Mouse (Mus musculus) MEL (cell line): ENCODE measurements around the gene Fam19a1. TPM values are rescaled to one million over a fixed set of nuclear protein-coding genes. Genes with fewer than 3 reads are reported as not detected.

Experiments used
- DNase-seq: peaks from one replicate; pipeline ENCODE4 v3.0.0; 2011; ENCODE audit warnings: low read depth, low spot score
- H3K27ac ChIP-seq: 2 replicates; pipeline ENCODE4 v1.5.1; 2012; ENCODE audit warnings: low read depth, mild to moderate bottlenecking, control low read depth, low read length, moderate library complexity; ENCODE audit not compliant: control insufficient read depth
- H3K27me3 ChIP-seq, 2 experiments: fragments of 150-350 bp in 1 of 2; sonication (generic) in 1 of 2; 2 replicates each; pipeline ENCODE4 v1.6.1; 2012; ENCODE audit warnings: low read length in 2 of 2, mild to moderate bottlenecking in 2 of 2, improper control_type of control experiment in 1 of 2, moderate library complexity in 1 of 2; ENCODE audit not compliant: insufficient read depth in 2 of 2, control insufficient read depth in 1 of 2
- H3K36me3 ChIP-seq, 2 experiments: 2 replicates each; pipeline ENCODE4 v1.6.1; 2012 to 2014; ENCODE audit warnings: low read length in 2 of 2, improper control_type of control experiment in 1 of 2, inconsistent platforms in 1 of 2, mild to moderate bottlenecking in 1 of 2; ENCODE audit not compliant: insufficient read depth in 2 of 2, control insufficient read depth in 1 of 2
- H3K4me1 ChIP-seq, 2 experiments: fragments of 150-350 bp in 1 of 2; sonication (generic) in 1 of 2; 2 replicates each; pipeline ENCODE4 v1.6.1; 2012; ENCODE audit warnings: low read length in 2 of 2, improper control_type of control experiment in 1 of 2, mild to moderate bottlenecking in 1 of 2; ENCODE audit not compliant: insufficient read depth in 2 of 2, control insufficient read depth in 1 of 2
- H3K4me3 ChIP-seq, 2 experiments: fragments of 150-350 bp in 1 of 2; sonication (generic) in 1 of 2; 2 replicates each; pipeline ENCODE4 v1.5.1; 2012; ENCODE audit warnings: low read depth in 2 of 2, low read length in 2 of 2, mild to moderate bottlenecking in 2 of 2, moderate library complexity in 2 of 2, control low read depth in 1 of 2, improper control_type of control experiment in 1 of 2; ENCODE audit not compliant: control insufficient read depth in 1 of 2, insufficient read depth in 1 of 2
- H3K79me2 ChIP-seq: 2 replicates; pipeline ENCODE4 v1.6.1; 2012; ENCODE audit warnings: mild to moderate bottlenecking, low read length, moderate library complexity; ENCODE audit not compliant: control insufficient read depth, poor library complexity, insufficient read depth
- H3K9ac ChIP-seq: 2 replicates; pipeline ENCODE4 v1.6.1; 2012; ENCODE audit warnings: low read depth, mild to moderate bottlenecking, control low read depth, low read length, moderate library complexity; ENCODE audit not compliant: control insufficient read depth, poor library complexity, severe bottlenecking
- H3K9me3 ChIP-seq: fragments of 150-350 bp; sonication (generic); replicated peaks from 2 replicates; pipeline ENCODE4 v1.6.1; 2012; ENCODE audit warnings: mild to moderate bottlenecking, low read length, improper control_type of control experiment, moderate library complexity; ENCODE audit not compliant: insufficient read depth
- BHLHE40 ChIP-seq: IDR thresholded peaks from 2 replicates; pipeline ENCODE4 v1.6.1; 2012; ENCODE audit warnings: low read depth, mild to moderate bottlenecking, inconsistent platforms, low read length, improper control_type of control experiment, borderline replicate concordance
- CTCF ChIP-seq, 3 experiments: IDR thresholded peaks in 2 of 3; conservative IDR thresholded peaks in 1 of 3; 2 replicates each; pipeline ENCODE4 v1.5.1; 2011 to 2012; ENCODE audit warnings: low read length in 3 of 3, low read depth in 2 of 3, mild to moderate bottlenecking in 2 of 3, improper control_type of control experiment in 1 of 3, inconsistent platforms in 1 of 3, mixed read lengths in 1 of 3, moderate library complexity in 1 of 3; ENCODE audit not compliant: control insufficient read depth in 1 of 3, insufficient read depth in 1 of 3, poor library complexity in 1 of 3, severe bottlenecking in 1 of 3
- MXI1 ChIP-seq: IDR thresholded peaks from 2 replicates; pipeline ENCODE4 v1.6.1; 2011; ENCODE audit warnings: mild to moderate bottlenecking, low read depth, low read length, improper control_type of control experiment
- MYB ChIP-seq: IDR thresholded peaks from 2 replicates; pipeline ENCODE4 v1.6.1; 2011; ENCODE audit warnings: mild to moderate bottlenecking, low read depth, low read length, improper control_type of control experiment
- MYC ChIP-seq: IDR thresholded peaks from 2 replicates; pipeline ENCODE4 v1.6.1; 2011; ENCODE audit warnings: low read depth, mild to moderate bottlenecking, low read length, improper control_type of control experiment, moderate library complexity
- RAD21 ChIP-seq: IDR thresholded peaks from 2 replicates; pipeline ENCODE4 v1.6.1; 2011; ENCODE audit warnings: mild to moderate bottlenecking, low read depth, low read length, improper control_type of control experiment
- TAL1 ChIP-seq: IDR thresholded peaks from 2 replicates; pipeline ENCODE4 v1.6.1; 2012; ENCODE audit warnings: mild to moderate bottlenecking, inconsistent platforms, low read length, moderate library complexity, mixed read lengths
- TBP ChIP-seq: IDR thresholded peaks from 2 replicates; pipeline ENCODE4 v1.8.0; 2011; ENCODE audit warnings: low read depth, low read length, improper control_type of control experiment
- TCF12 ChIP-seq: IDR thresholded peaks from 2 replicates; pipeline ENCODE4 v1.6.1; 2014; ENCODE audit warnings: low read depth, mild to moderate bottlenecking, inconsistent platforms, low read length, improper control_type of control experiment, moderate library complexity
- UBTF ChIP-seq: IDR thresholded peaks from 2 replicates; pipeline ENCODE4 v1.6.1; 2012; ENCODE audit warnings: low read depth, mild to moderate bottlenecking, inconsistent platforms, low read length, improper control_type of control experiment, moderate library complexity, borderline replicate concordance; ENCODE audit not compliant: insufficient read depth
- ZMIZ1 ChIP-seq: IDR thresholded peaks from 2 replicates; pipeline ENCODE4 v1.6.1; 2012; ENCODE audit warnings: low read depth, mild to moderate bottlenecking, inconsistent platforms, low read length, improper control_type of control experiment, moderate library complexity
- polyA plus RNA-seq, 2 experiments: library from polyadenylated mRNA; stranded (reverse) in 1 of 2; unstranded in 1 of 2; fragments of >175 nt in 1 of 2; fragments of >200 nt in 1 of 2; gene quantifications; 2 replicates each; pipeline versions ENCODE4 v1.2.1 to v1.2.4; 2012; ENCODE audit warnings: low replicate concordance in 2 of 2, low read depth in 1 of 2; ENCODE audit not compliant: insufficient read length in 2 of 2, insufficient read depth in 1 of 2, missing spikeins in 1 of 2
- total RNA-seq: library from RNA; depleted of rRNA; stranded (reverse); fragments of 300-350 nt; gene quantifications from 2 replicates; pipeline ENCODE4 v1.2.3, GENCODE M21; 2012

The Fam19a1 gene
- total and polyA plus RNA-seq, 3 experiments = not detected

DNA sequence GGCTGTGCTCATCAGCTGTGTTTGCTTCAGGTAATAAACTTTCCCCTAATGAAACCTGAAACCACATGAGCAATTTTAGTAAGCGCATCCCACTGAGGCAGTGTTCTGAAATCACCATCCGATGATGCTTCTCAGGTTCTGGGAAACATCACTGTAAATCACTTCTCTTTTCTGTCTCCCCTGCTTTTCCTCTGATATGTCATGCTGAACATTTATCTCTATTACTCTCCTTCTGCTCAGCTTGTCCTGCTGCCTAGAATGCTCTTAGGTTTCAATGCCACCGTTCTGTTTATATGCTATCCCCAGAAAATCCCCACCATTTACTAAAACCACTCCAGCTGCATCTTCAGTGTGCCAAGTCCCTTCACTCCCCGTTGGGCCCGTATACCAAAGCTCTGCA lies 386.5 kb downstream of the Fam19a1 start:
- no peak for TF ChIP-seq RAD21
- TF ChIP-seq TBP = no peak
- TF ChIP-seq UBTF = no peak
- no peak for TF ChIP-seq MYC
- no peak for TF ChIP-seq ZMIZ1
- TF ChIP-seq TCF12 = no peak
- no peaks in the 10 kb centered on the region for H3K9me3 ChIP-seq
- H3K4me1 ChIP-seq = no peaks in the 10 kb centered on the region
- no peaks in the 10 kb centered on the region for H3K27me3 ChIP-seq
- no peak overlapping the region for H3K4me3 ChIP-seq
- no peaks in the 10 kb centered on the region for H3K36me3 ChIP-seq
- no peaks in the 10 kb centered on the region for H3K79me2 ChIP-seq
- H3K27ac ChIP-seq = no peak overlapping the region
- DNase-seq = no peak
- no peak overlapping the region for H3K9ac ChIP-seq

DNA sequence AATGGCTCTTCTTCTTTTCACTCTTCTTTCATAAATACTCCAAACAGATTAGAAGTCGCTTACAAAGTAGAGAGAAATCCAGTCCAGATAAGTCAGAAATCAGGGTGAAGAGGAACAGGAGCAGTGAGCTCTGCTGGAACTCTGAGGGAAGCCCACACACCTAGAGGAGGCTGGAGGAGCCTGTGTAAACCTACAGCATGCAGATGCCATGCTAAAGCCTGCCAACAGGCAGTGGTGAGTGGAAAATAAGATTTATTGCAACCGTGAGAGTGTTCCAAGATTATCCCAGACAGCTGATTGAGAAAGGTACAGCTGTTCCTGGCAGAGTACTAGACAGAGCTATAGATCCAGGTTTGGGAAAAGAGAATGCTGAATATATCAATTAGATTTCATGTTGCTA lies 428.6 kb downstream of the Fam19a1 start:
- Histone ChIP-seq H3K79me2 (no peaks in the 10 kb centered on the region), H3K4me3 (no peak overlapping the region), H3K9ac (no peak overlapping the region), H3K27me3 (no peaks in the 10 kb centered on the region), H3K36me3 (no peaks in the 10 kb centered on the region), H3K4me1 (no peaks in the 10 kb centered on the region), H3K9me3 (no peaks in the 10 kb centered on the region), H3K27ac (no peak overlapping the region)
- DNase-seq = no peak
- TF ChIP-seq UBTF = no peak
- no peak for TF ChIP-seq MXI1
- no peak for TF ChIP-seq CTCF (IDR thresholded peaks at IDR 0.05 in 2 of 3, conservative IDR thresholded peaks at IDR 0.05 in 1 of 3; ENCODE audit: control insufficient read depth in 1 of 3, insufficient read depth in 1 of 3, low read depth in 2 of 3, low read length in 3 of 3, poor library complexity in 1 of 3, severe bottlenecking in 1 of 3)

DNA sequence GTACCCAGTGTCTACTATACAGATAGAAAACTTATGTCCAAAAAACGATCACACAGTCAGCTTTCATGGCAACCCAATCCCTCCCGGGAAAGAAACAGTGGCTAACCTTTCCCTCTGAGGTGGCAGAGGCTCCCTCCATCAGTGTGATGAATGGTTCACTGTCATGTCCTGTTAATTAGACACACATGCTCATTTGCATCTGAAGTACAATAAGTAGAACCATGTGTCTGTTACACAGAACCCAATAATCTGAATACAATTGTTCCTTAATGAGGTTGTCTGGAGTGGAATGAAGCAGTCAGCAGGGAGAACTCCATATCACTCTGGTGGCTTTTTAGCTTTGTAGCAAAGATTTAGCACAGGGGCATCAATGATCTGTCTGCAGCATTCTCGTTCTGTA lies 431.9 kb downstream of the Fam19a1 start:
- no peak for DNase-seq
- Histone ChIP-seq H3K79me2 (no peaks in the 10 kb centered on the region), H3K9ac (no peak overlapping the region), H3K9me3 (no peaks in the 10 kb centered on the region), H3K4me3 (no peak overlapping the region), H3K27me3 (no peaks in the 10 kb centered on the region), H3K36me3 (no peaks in the 10 kb centered on the region), H3K4me1 (no peaks in the 10 kb centered on the region), H3K27ac (no peak overlapping the region)
- no peak for TF ChIP-seq TCF12
- no peak for TF ChIP-seq RAD21
- no peak for TF ChIP-seq MYB
- TF ChIP-seq CTCF (IDR thresholded peaks at IDR 0.05 in 2 of 3, conservative IDR thresholded peaks at IDR 0.05 in 1 of 3; ENCODE audit: control insufficient read depth in 1 of 3, insufficient read depth in 1 of 3, low read depth in 2 of 3, low read length in 3 of 3, poor library complexity in 1 of 3, severe bottlenecking in 1 of 3) = no peak
- TF ChIP-seq TAL1 = no peak
- no peak for TF ChIP-seq BHLHE40
